Mouse (Mus musculus) midbrain, embryonic 16.5 days (tissue): ENCODE measurements around the gene Aup1. TPM values are rescaled to one million over a fixed set of nuclear protein-coding genes. Genes with fewer than 3 reads are reported as not detected.

Source experiments
- ATAC-seq: fragments of 200-750 bp; cut with Nextera tagmentation; 2 replicates; pipeline ENCODE4 v1.8.0; 2017; ENCODE audit warnings: moderate TSS enrichment
- H3K27ac ChIP-seq: fragments of 300-500 bp; sonication (generic); 2 replicates; pipeline ENCODE4 v1.5.1; 2014; ENCODE audit warnings: mild to moderate bottlenecking, low read length, mixed read lengths
- H3K27me3 ChIP-seq: fragments of 300-500 bp; sonication (generic); 2 replicates; pipeline ENCODE4 v1.6.1; 2014; ENCODE audit warnings: low read depth, low read length, mixed read lengths; ENCODE audit not compliant: control insufficient read depth, insufficient read depth
- H3K36me3 ChIP-seq: fragments of 300-500 bp; sonication (generic); 2 replicates; pipeline ENCODE4 v1.6.1; 2014; ENCODE audit warnings: mild to moderate bottlenecking, low read length, moderate library complexity, mixed read lengths; ENCODE audit not compliant: control insufficient read depth, insufficient read depth
- H3K4me1 ChIP-seq: fragments of 300-500 bp; sonication (generic); 2 replicates; pipeline ENCODE4 v1.6.1; 2014; ENCODE audit warnings: mild to moderate bottlenecking, low read length, mixed read lengths; ENCODE audit not compliant: control insufficient read depth, insufficient read depth
- H3K4me2 ChIP-seq: fragments of 300-500 bp; sonication (generic); 2 replicates; pipeline ENCODE4 v1.6.1; 2014; ENCODE audit warnings: mild to moderate bottlenecking, low read length, mixed read lengths
- H3K4me3 ChIP-seq: fragments of 300-500 bp; sonication (generic); 2 replicates; pipeline ENCODE4 v1.5.1; 2014; ENCODE audit warnings: low read depth, mild to moderate bottlenecking, low read length, moderate library complexity, mixed read lengths
- H3K9ac ChIP-seq: fragments of 300-500 bp; sonication (generic); 2 replicates; pipeline ENCODE4 v1.6.1; 2014; ENCODE audit warnings: low read depth, low read length, mixed read lengths
- H3K9me3 ChIP-seq: fragments of 300-500 bp; sonication (generic); replicated peaks from 2 replicates; pipeline ENCODE4 v1.6.1; 2014; ENCODE audit warnings: mild to moderate bottlenecking, low read length, mixed read lengths; ENCODE audit not compliant: control insufficient read depth, poor library complexity, severe bottlenecking
- WGBS: fragments of 180-500 bp; shearing (Covaris S2); extraction: QIAGEN DNeasy Blood & Tissue Kit; methylation state at CpG from one replicate; pipeline ENCODE4 v1.1.7; 2014; 5-methylcytosine and 5-hydroxymethylcytosine counted together
- polyA plus RNA-seq: library from polyadenylated mRNA; unstranded; fragments of >200 nt; fragmentation: Nextera tagmentation; extraction: Ambion mirVana; gene quantifications from 2 replicates; pipeline ENCODE4 v1.2.1, GENCODE M21; 2015

The Aup1 gene
- polyA plus RNA-seq, 1 experiment from 2014 or later, result 184 TPM

GRCm38 (mm10) chr6:83086121-83087035, 32.1 kb downstream of the Aup1 start, which contains the start of gene Lbx2:
Gene Lbx2, plus strand, starts transcription at chr6:83086367.
- Histone ChIP-seq H3K9ac (no peak within 1 kb of the TSS), H3K4me1 (0 out of 2 replicates have a peak, but pooled peaks cover 3% of the 10 kb centered on the region), H3K36me3 (0 out of 2 replicates have a peak, but pooled peaks cover 4% of the 10 kb centered on the region), H3K27me3 (peaks cover 82% of the 10 kb centered on the region), H3K4me2 (no peak within 1 kb of the TSS), H3K4me3 (no peak within 1 kb of the TSS), H3K9me3 (no peaks in the 10 kb centered on the region), H3K27ac (no peak within 1 kb of the TSS)
- ATAC-seq, result no peak
- 4% methylated on average over 42 of the region's 42 CpGs for WGBS

GRCm38 (mm10) chr6:83087205-83087925, 33.0 kb downstream of the Aup1 start:
- H3K4me3 ChIP-seq, result peak overlapping the region; percentile 16
- WGBS, result 1% methylated on average over 47 of the region's 47 CpGs
- 0 out of 2 replicates have a peak, but pooled peaks cover 3% of the 10 kb centered on the region for H3K4me1 ChIP-seq
- peaks cover 77% of the 10 kb centered on the region for H3K27me3 ChIP-seq
- H3K27ac ChIP-seq, result no peak overlapping the region
- peak overlapping the region; percentile 28 for H3K4me2 ChIP-seq
- no peaks in the 10 kb centered on the region for H3K9me3 ChIP-seq
- ATAC-seq, result no peak
- no peak overlapping the region for H3K9ac ChIP-seq
- H3K36me3 ChIP-seq, result no peaks in the 10 kb centered on the region

- ATAC-seq, result no peak
- Histone ChIP-seq H3K4me1 (0 out of 2 replicates have a peak, but pooled peaks cover 3% of the 10 kb centered on the region), H3K4me3 (peak overlapping the region; percentile 16), H3K9ac (no peak overlapping the region), H3K4me2 (peak overlapping the region; percentile 28), H3K27me3 (peaks cover 72% of the 10 kb centered on the region), H3K36me3 (no peaks in the 10 kb centered on the region), H3K9me3 (no peaks in the 10 kb centered on the region), H3K27ac (no peak overlapping the region)
- 5% methylated on average over 9 of the region's 9 CpGs for WGBS
Measured at GRCm38 (mm10) chr6:83087926-83088260, 33.6 kb downstream of the Aup1 start.

- Histone ChIP-seq H3K9me3 (no peaks in the 10 kb centered on the region), H3K9ac (no peak overlapping the region), H3K4me1 (0 out of 2 replicates have a peak, but pooled peaks cover under 1% of the 10 kb centered on the region), H3K36me3 (no peaks in the 10 kb centered on the region), H3K4me3 (no peak overlapping the region), H3K27ac (no peak overlapping the region), H3K4me2 (no peak overlapping the region), H3K27me3 (peaks cover 33% of the 10 kb centered on the region)
- 40% methylated on average over 6 of the region's 6 CpGs for WGBS
- no peak for ATAC-seq
Measured at GRCm38 (mm10) chr6:83092416-83093127, 38.3 kb downstream of the Aup1 start.

- Histone ChIP-seq H3K9ac (no peak overlapping the region), H3K36me3 (no peaks in the 10 kb centered on the region), H3K9me3 (no peaks in the 10 kb centered on the region), H3K4me3 (no peak overlapping the region), H3K27me3 (peaks cover 8% of the 10 kb centered on the region), H3K4me1 (0 out of 2 replicates have a peak, but pooled peaks cover 3% of the 10 kb centered on the region), H3K27ac (no peak overlapping the region), H3K4me2 (no peak overlapping the region)
- 43% methylated on average over 6 of the region's 6 CpGs for WGBS
- ATAC-seq, result no peak
Measured at GRCm38 (mm10) chr6:83095968-83096367, 41.6 kb downstream of the Aup1 start.

- Histone ChIP-seq H3K4me1 (peaks cover 14% of the 10 kb centered on the region), H3K4me2 (no peak overlapping the region), H3K9ac (no peak overlapping the region), H3K27me3 (peaks cover 7% of the 10 kb centered on the region; the same call in 1 of the 2 replicates), H3K27ac (no peak overlapping the region), H3K9me3 (no peaks in the 10 kb centered on the region), H3K4me3 (no peak overlapping the region), H3K36me3 (no peaks in the 10 kb centered on the region)
- no peak for ATAC-seq
- WGBS, result 73% methylated on average over 2 of the region's 2 CpGs
Measured at GRCm38 (mm10) chr6:83098411-83098810, 44.1 kb downstream of the Aup1 start.

GRCm38 (mm10) chr6:83101316-83101687, 47.0 kb downstream of the Aup1 start, which contains the start of the genes Ccdc142 and Gm42688:
Gene Ccdc142, plus strand, starts transcription at chr6:83101601.
Gene Gm42688, plus strand, starts transcription at chr6:83101617.
- H3K9me3 ChIP-seq, result no peaks in the 10 kb centered on the region
- peaks cover 3% of the 10 kb centered on the region; the same call in 1 of the 2 replicates for H3K27me3 ChIP-seq
- H3K4me3 ChIP-seq, result peak within 1 kb of the TSS; percentile 84
- H3K4me1 ChIP-seq, result peaks cover 16% of the 10 kb centered on the region
- peak within 1 kb of the TSS; percentile 98 for H3K4me2 ChIP-seq
- peak within 1 kb of the TSS; percentile 94 for H3K9ac ChIP-seq
- WGBS, result under 1% methylated on average over 25 of the region's 25 CpGs
- peak; percentile 90 for ATAC-seq
- peak within 1 kb of the TSS; percentile 88 for H3K27ac ChIP-seq
- no peaks in the 10 kb centered on the region for H3K36me3 ChIP-seq

- Histone ChIP-seq H3K9ac (peak overlapping the region; percentile 94), H3K36me3 (no peaks in the 10 kb centered on the region), H3K27ac (peak overlapping the region; percentile 88), H3K4me2 (peak overlapping the region; percentile 98), H3K4me1 (peaks cover 16% of the 10 kb centered on the region), H3K4me3 (peak overlapping the region; percentile 84), H3K27me3 (peaks cover 3% of the 10 kb centered on the region; the same call in 1 of the 2 replicates), H3K9me3 (no peaks in the 10 kb centered on the region)
- peak; percentile 71 for ATAC-seq
- WGBS, result under 1% methylated on average over 63 of the region's 74 CpGs
Measured at GRCm38 (mm10) chr6:83101688-83102556, 47.6 kb downstream of the Aup1 start.
